Mouse (Mus musculus) forebrain, embryonic 11.5 days (tissue): ENCODE measurements around the gene Cdk5rap3. TPM values are rescaled to one million over a fixed set of nuclear protein-coding genes. Genes with fewer than 3 reads are reported as not detected.

ENCODE experiments used
- ATAC-seq: fragments of 200-750 bp; cut with Nextera tagmentation; replicated peaks from 2 replicates; pipeline ENCODE4 v1.8.0; 2017; ENCODE audit warnings: moderate TSS enrichment; ENCODE audit not compliant: low FRiP score
- DNase-seq: peaks from one replicate; pipeline ENCODE4 v3.0.0-alpha.2; 2017; ENCODE audit warnings: low spot score
- H3K27ac ChIP-seq: fragments of 300-500 bp; sonication (generic); 2 replicates; pipeline ENCODE4 v1.5.1; 2014; ENCODE audit warnings: low read depth, low read length
- H3K27me3 ChIP-seq: fragments of 300-500 bp; sonication (generic); 2 replicates; pipeline ENCODE4 v1.6.1; 2014; ENCODE audit warnings: mild to moderate bottlenecking, low read length, mixed read lengths; ENCODE audit not compliant: control insufficient read depth, insufficient read depth
- H3K36me3 ChIP-seq: fragments of 300-500 bp; sonication (generic); 2 replicates; pipeline ENCODE4 v1.6.1; 2014; ENCODE audit warnings: mild to moderate bottlenecking, low read length, moderate library complexity, mixed read lengths; ENCODE audit not compliant: control insufficient read depth, insufficient read depth
- H3K4me1 ChIP-seq: fragments of 300-500 bp; sonication (generic); replicated peaks from 2 replicates; pipeline ENCODE4 v1.6.1; 2014; ENCODE audit warnings: low read length, mixed read lengths; ENCODE audit not compliant: control insufficient read depth, insufficient read depth
- H3K4me2 ChIP-seq: fragments of 300-500 bp; sonication (generic); 2 replicates; pipeline ENCODE4 v1.6.1; 2014; ENCODE audit warnings: low read depth, mild to moderate bottlenecking, low read length, moderate library complexity, mixed read lengths; ENCODE audit not compliant: severe bottlenecking
- H3K4me3 ChIP-seq: fragments of 300-500 bp; sonication (generic); 2 replicates; pipeline ENCODE4 v1.5.1; 2014; ENCODE audit warnings: low read depth, low read length
- H3K9ac ChIP-seq: fragments of 300-500 bp; sonication (generic); 2 replicates; pipeline ENCODE4 v1.6.1; 2014; ENCODE audit warnings: low read length
- H3K9me3 ChIP-seq: fragments of 300-500 bp; sonication (generic); 2 replicates; pipeline ENCODE4 v1.6.1; 2016; ENCODE audit warnings: low read length, mixed read lengths; ENCODE audit not compliant: control insufficient read depth
- WGBS: fragments of 180-500 bp; shearing (Covaris S2); extraction: QIAGEN DNeasy Blood & Tissue Kit; methylation state at CpG from one replicate; pipeline ENCODE4 v1.1.7; 2014; 5-methylcytosine and 5-hydroxymethylcytosine counted together
- polyA plus RNA-seq: library from polyadenylated mRNA; unstranded; fragments of >200 nt; fragmentation: Nextera tagmentation; extraction: Ambion mirVana; gene quantifications from 2 replicates; pipeline ENCODE4 v1.2.1, GENCODE M21; 2014

Cdk5rap3 gene
- polyA plus RNA-seq, 1 experiment from 2014 or later, result 83.4 TPM

DNA sequence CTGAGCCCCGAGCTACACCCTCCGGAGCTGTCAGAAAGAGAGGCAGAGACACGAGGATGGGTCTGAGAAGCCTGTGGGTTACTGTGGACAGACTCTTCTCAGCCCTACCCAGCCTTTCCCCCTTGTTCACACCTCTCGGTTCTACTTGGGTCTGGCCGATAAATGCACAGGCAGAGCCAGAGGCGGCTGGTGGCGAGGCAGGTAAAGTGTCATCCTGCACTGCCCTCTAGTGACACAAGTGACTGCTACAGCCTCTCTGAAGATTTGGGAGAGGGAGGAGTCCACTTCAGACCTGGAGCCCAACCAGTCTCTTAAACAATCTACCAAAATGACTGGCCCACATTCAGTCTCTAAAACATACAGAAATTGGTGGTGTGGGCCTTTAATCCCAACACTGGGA, 6.3 kb downstream of the Cdk5rap3 start:
- DNase-seq (peak; percentile 91), ATAC-seq (peak; percentile 64)
- Histone ChIP-seq H3K4me2 (no peak overlapping the region), H3K36me3 (peaks cover 5% of the 10 kb centered on the region), H3K4me1 (peaks cover 10% of the 10 kb centered on the region; the same call in 1 of the 2 replicates), H3K9me3 (no peaks in the 10 kb centered on the region), H3K4me3 (no peak overlapping the region), H3K27ac (peak overlapping the region; percentile 7; the same call in 1 of the 2 replicates), H3K27me3 (no peaks in the 10 kb centered on the region), H3K9ac (peak overlapping the region; percentile 35; the same call in 1 of the 2 replicates)
- 23% methylated on average over 7 of the region's 7 CpGs for WGBS

DNA sequence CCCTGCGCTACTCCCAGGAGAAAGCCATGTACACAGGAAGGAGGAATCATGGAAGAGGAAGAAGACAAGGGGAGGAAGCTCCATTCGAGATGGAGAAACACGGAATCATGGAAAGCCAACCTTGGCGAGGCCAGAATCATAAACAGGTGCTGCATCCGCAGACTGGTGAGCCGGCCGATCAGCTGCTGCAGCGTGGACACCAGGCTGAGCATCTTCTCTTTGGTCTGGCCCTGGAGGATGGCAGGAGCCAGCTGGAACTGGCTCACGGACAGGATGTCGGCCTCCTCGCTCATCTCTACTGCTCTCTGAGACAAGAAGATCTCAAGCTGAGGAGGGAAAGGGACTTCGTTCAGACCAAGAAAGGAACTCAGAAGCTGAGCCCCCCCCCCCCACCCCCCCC, 7.7 kb downstream of the Cdk5rap3 start:
- ATAC-seq, result no peak
- Histone ChIP-seq H3K4me2 (no peak overlapping the region), H3K27me3 (no peaks in the 10 kb centered on the region), H3K9ac (no peak overlapping the region), H3K9me3 (no peaks in the 10 kb centered on the region), H3K4me1 (peaks cover 14% of the 10 kb centered on the region), H3K4me3 (no peak overlapping the region), H3K36me3 (peaks cover 5% of the 10 kb centered on the region), H3K27ac (no peak overlapping the region)
- no peak for DNase-seq
- 93% methylated on average over 12 of the region's 12 CpGs for WGBS

DNA sequence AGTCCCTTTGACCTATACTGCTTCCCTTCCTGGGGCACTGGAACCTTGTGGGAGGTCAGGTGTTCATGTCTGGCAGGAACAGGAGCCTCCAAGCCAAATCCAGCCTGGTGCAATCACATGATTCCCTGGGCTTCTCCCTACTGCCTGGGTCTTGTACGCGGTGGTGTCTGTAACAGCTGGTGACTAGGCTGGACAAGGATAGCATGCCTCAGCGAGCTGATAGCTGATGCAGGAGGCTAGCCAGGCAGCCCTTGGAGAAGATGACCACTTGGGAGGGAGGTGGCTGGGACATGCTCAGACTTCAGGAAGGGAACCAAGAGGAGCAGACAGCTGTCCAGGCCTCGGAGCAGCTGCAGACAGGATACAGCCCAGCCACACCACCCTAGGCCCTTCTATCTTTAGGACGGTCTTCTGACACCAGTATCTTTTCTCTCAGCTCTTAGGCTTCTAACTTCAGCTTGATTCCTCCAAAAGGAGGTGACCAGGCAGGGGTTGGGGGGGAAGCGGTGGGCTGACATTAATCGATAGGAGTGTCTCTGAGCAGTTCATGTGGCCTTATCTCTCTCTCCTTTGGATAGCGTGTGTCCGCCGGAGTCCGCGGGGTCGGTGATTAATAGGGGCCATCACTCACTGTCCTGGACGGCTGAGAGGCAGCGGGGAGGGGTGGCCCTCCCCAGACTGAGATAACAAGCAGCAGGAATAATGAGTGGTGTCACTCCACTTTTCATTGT, 9.7 kb downstream of the Cdk5rap3 start:
- peaks cover 30% of the 10 kb centered on the region for H3K4me1 ChIP-seq
- no peak overlapping the region for H3K4me3 ChIP-seq

DNA sequence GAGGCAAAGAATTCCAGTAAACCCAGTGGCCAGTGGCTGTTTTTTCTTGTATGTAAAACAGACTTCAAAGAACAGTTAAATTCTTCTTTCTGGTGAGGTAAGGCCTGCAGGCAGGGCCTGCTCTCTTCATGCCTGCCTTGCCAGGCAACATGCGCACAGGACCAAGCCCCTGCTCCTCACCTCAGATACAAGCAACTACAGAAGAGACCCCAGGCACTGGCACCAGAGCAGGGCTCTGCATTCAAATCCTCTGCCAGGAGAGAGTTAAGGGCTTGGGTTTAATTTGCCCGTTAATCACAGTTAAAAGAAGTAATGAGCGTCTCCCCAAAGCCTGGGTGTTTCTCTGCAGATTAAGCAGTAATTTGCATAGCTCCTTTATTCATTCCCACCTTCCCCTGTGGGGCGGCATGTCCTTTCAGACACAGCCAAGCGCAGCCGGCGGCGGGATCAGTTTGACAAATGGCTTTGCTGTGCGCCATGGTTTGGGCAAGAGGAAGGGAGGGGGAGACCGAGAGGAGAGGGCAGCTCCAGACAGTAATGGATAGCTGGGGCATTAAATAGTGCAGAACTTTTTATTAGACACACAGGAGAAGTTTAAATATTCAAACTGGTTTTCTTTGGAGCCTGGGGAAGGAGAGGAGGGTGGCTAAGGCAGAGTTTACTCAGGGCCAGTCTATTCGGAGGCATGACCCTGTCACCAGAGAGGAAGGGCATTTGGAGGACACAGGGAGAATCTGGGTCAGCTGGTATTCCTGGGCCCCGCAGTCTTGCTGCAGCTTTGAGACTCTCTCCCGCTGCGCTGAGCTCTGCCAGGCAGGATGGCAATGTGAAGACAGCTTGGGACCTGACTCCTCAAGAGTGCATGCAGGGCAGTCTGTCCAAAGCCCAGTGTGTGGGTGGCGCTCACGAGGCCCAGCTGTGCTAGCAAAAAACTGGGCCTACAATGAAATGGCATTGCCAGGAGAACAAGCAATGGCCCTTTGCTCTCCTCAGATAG, 13.4 kb downstream of the Cdk5rap3 start:
- H3K4me1 ChIP-seq, result peaks cover 57% of the 10 kb centered on the region
- DNase-seq (peak; percentile 92), ATAC-seq (peak; percentile 79)
- peak overlapping the region; percentile 49 for H3K9ac ChIP-seq
- peak overlapping the region; percentile 15; the same call in 1 of the 2 replicates for H3K4me2 ChIP-seq
- H3K27ac ChIP-seq, result peak overlapping the region; percentile 98
- no peaks in the 10 kb centered on the region for H3K9me3 ChIP-seq
- H3K36me3 ChIP-seq, result peaks cover 5% of the 10 kb centered on the region
- H3K4me3 ChIP-seq, result no peak overlapping the region
- H3K27me3 ChIP-seq, result no peaks in the 10 kb centered on the region
- WGBS, result 9% methylated on average over 16 of the region's 16 CpGs

More for the DNA sequence above, 9.7 kb downstream of the Cdk5rap3 start:
- DNase-seq (no peak), ATAC-seq (no peak)
- peaks cover 5% of the 10 kb centered on the region for H3K36me3 ChIP-seq
- no peaks in the 10 kb centered on the region for H3K27me3 ChIP-seq
- 0 out of 2 replicates have a peak overlapping the region, but pooled peaks have one; percentile 2 for H3K4me2 ChIP-seq
- no peaks in the 10 kb centered on the region for H3K9me3 ChIP-seq
- peak overlapping the region; percentile 53; the same call in 1 of the 2 replicates for H3K27ac ChIP-seq
- WGBS, result 73% methylated on average over 15 of the region's 15 CpGs
- peak overlapping the region; percentile 20; the same call in 1 of the 2 replicates for H3K9ac ChIP-seq

DNA sequence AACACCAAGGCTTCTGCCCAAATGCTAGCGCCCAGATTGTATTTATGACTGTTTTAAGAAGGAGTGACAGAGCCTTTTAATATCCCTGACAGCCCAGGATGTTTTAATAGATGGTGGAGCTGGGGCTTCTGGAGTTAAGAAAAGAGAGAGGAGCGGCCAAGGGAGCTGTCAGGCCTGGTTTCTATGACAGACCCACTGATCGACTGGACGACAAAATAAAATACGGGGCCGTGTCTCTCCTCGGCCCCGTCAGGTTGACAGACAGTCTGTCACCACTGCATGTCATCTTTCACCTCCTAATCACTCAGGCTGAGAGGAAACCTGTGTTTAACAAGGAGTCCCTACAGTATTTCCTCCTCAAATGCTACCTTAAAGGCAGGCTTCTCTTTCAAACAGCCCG, 15.0 kb downstream of the Cdk5rap3 start:
- Histone ChIP-seq H3K9me3 (no peaks in the 10 kb centered on the region), H3K27me3 (no peaks in the 10 kb centered on the region), H3K27ac (peak overlapping the region; percentile 98), H3K4me1 (peaks cover 69% of the 10 kb centered on the region), H3K4me2 (no peak overlapping the region), H3K36me3 (no peaks in the 10 kb centered on the region), H3K9ac (peak overlapping the region; percentile 41), H3K4me3 (no peak overlapping the region)
- ATAC-seq (no peak), DNase-seq (no peak)
- 73% methylated on average over 9 of the region's 9 CpGs for WGBS

DNA sequence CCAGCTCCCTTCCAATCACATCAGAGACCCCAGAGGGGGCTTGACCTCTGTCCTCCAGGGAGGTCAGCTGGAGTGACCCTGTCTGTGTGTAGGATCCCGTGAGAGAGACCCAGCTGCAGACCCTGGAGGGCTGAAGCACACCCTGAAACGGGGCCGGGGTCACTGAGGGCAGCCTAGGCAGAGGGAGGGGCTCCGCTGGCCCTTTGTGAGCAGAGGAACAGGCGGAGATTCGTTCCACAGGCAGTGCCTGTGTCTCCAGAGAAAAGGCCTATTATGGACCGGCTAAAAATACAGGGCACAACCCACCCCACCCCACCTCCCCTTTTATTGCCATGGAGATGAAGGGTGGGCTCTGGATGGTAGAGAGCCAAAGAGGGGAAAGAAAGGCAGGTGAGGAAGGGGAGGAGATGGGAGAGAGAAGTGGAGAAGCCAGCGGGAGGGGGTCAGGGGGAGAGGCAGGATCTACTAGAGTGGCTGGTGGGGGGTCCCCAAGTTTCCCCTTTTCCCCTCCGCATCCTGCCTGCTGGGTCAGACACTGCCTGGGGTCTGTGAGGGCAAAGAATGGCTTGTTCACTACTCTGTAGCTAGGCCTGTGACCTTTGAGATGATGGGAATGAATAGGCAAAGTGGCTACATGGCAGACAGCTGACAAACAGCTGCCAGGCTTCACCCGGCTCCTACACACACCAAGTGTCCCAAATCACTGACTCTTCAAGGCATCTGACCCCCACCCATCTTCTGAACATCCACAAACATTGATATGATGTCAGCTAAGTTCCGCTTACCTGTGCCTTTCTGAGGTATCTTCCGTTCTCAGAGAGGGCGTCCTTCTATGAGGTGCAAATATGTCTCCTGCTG, 16.6 kb downstream of the Cdk5rap3 start:
- ATAC-seq (peak; percentile 76), DNase-seq (peak; percentile 90)
- peak overlapping the region; percentile 57 for H3K9ac ChIP-seq
- no peaks in the 10 kb centered on the region for H3K36me3 ChIP-seq
- H3K4me1 ChIP-seq, result peaks cover 65% of the 10 kb centered on the region
- H3K27me3 ChIP-seq, result no peaks in the 10 kb centered on the region
- peak overlapping the region; percentile 98 for H3K27ac ChIP-seq
- WGBS, result 24% methylated on average over 13 of the region's 13 CpGs
- no peak overlapping the region for H3K4me3 ChIP-seq
- H3K9me3 ChIP-seq, result no peaks in the 10 kb centered on the region
- peak overlapping the region; percentile 21; the same call in 1 of the 2 replicates for H3K4me2 ChIP-seq

DNA sequence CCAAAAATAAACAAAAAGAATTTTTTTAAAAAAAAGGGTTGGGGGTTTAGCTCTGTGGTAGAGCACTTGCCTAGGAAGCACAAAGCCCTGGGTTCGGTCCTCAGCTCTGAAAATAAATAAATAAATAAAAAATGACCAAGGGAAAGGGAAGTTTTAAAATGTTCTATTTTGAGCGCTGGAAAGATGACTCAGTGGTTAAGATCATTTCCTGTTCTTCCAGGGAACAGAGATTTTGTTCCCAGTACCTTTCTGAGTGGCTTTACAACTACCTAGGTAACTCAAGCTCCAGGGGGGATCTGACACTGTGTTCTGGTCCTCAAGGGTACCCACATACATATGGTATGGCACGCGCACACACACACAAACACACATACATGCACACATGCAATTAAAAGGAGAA, 20.4 kb downstream of the Cdk5rap3 start:
- Histone ChIP-seq H3K27ac (no peak overlapping the region), H3K9ac (no peak overlapping the region), H3K36me3 (no peaks in the 10 kb centered on the region), H3K4me3 (no peak overlapping the region), H3K9me3 (no peaks in the 10 kb centered on the region), H3K4me2 (no peak overlapping the region), H3K27me3 (no peaks in the 10 kb centered on the region), H3K4me1 (peaks cover 53% of the 10 kb centered on the region)
- WGBS, result 93% methylated on average over 4 of the region's 4 CpGs
- ATAC-seq, result no peak
- DNase-seq, result no peak
